Mouse (Mus musculus): ENCODE results near the gene Lhfpl2. TPM values are rescaled to one million over a fixed set of nuclear protein-coding genes. Genes with fewer than 3 reads are reported as not detected.

The Lhfpl2 gene
- polyA plus RNA-seq, 1 experiment: 15.5 TPM

GRCm38 (mm10) chr13:94122703-94123592, 65.4 kb downstream of the Lhfpl2 start:
- H3K36me3 ChIP-seq (ENCODE audit: control insufficient read depth, insufficient read depth): peaks cover 32% of the 10 kb centered on the region
- H3K79me2 ChIP-seq (ENCODE audit: control insufficient read depth, insufficient read depth): peaks cover 56% of the 10 kb centered on the region
- TF ChIP-seq CTCF (IDR thresholded peaks at IDR 0.05; ENCODE audit: control insufficient read depth, insufficient read depth, insufficient read length) (no peak), FOSL1 (IDR thresholded peaks at IDR 0.05; ENCODE audit: insufficient read depth, low read length, poor library complexity, severe bottlenecking) (no peak), MYOD1 (IDR thresholded peaks at IDR 0.05; ENCODE audit: control insufficient read depth, insufficient read length, low read depth) (no peak), CEBPB (IDR thresholded peaks at IDR 0.05; ENCODE audit: low read depth) (no peak), MAX (IDR thresholded peaks at IDR 0.05) (no peak), MYOG (IDR thresholded peaks at IDR 0.05; ENCODE audit: control insufficient read depth, extremely low read depth, insufficient read length) (no peak), USF1 (IDR thresholded peaks at IDR 0.05; ENCODE audit: low read depth) (no peak)
- H3ac ChIP-seq (ENCODE audit: control insufficient read depth, insufficient read length, low read depth): no peak overlapping the region
- H3K4me3 ChIP-seq (ENCODE audit: insufficient read depth, poor library complexity, severe bottlenecking): no peak overlapping the region
- H3K79me3 ChIP-seq (ENCODE audit: low read depth): peaks cover 22% of the 10 kb centered on the region
- no peaks in the 10 kb centered on the region for H3K27me3 ChIP-seq (ENCODE audit: control insufficient read depth, insufficient read depth, insufficient read length)

- H3K4me3 ChIP-seq (ENCODE audit: insufficient read depth, poor library complexity, severe bottlenecking): no peak overlapping the region
- peaks cover 9% of the 10 kb centered on the region for H3K36me3 ChIP-seq (ENCODE audit: control insufficient read depth, insufficient read depth)
- H3ac ChIP-seq (ENCODE audit: control insufficient read depth, insufficient read length, low read depth): no peak overlapping the region
- TF ChIP-seq MYOG (IDR thresholded peaks at IDR 0.05; ENCODE audit: control insufficient read depth, extremely low read depth, insufficient read length): no peak
- no peak for TF ChIP-seq FOSL1 (IDR thresholded peaks at IDR 0.05; ENCODE audit: insufficient read depth, low read length, poor library complexity, severe bottlenecking)
- no peak for TF ChIP-seq CTCF (IDR thresholded peaks at IDR 0.05; ENCODE audit: control insufficient read depth, insufficient read depth, insufficient read length)
- no peak for TF ChIP-seq MYOD1 (IDR thresholded peaks at IDR 0.05; ENCODE audit: control insufficient read depth, insufficient read length, low read depth)
- no peak for TF ChIP-seq CEBPB (IDR thresholded peaks at IDR 0.05; ENCODE audit: low read depth)
- TF ChIP-seq MAX (IDR thresholded peaks at IDR 0.05): no peak
- TF ChIP-seq USF1 (IDR thresholded peaks at IDR 0.05; ENCODE audit: low read depth): no peak
- no peaks in the 10 kb centered on the region for H3K27me3 ChIP-seq (ENCODE audit: control insufficient read depth, insufficient read depth, insufficient read length)
- H3K79me2 ChIP-seq (ENCODE audit: control insufficient read depth, insufficient read depth): peaks cover 75% of the 10 kb centered on the region
- peaks cover 20% of the 10 kb centered on the region for H3K79me3 ChIP-seq (ENCODE audit: low read depth)
Observed at GRCm38 (mm10) chr13:94130394-94130793, 72.8 kb downstream of the Lhfpl2 start.

- peaks cover 9% of the 10 kb centered on the region for H3K36me3 ChIP-seq (ENCODE audit: control insufficient read depth, insufficient read depth)
- peaks cover 19% of the 10 kb centered on the region for H3K79me3 ChIP-seq (ENCODE audit: low read depth)
- no peaks in the 10 kb centered on the region for H3K27me3 ChIP-seq (ENCODE audit: control insufficient read depth, insufficient read depth, insufficient read length)
- TF ChIP-seq MYOG (IDR thresholded peaks at IDR 0.05; ENCODE audit: control insufficient read depth, extremely low read depth, insufficient read length): no peak
- no peak for TF ChIP-seq MAX (IDR thresholded peaks at IDR 0.05)
- no peak for TF ChIP-seq CTCF (IDR thresholded peaks at IDR 0.05; ENCODE audit: control insufficient read depth, insufficient read depth, insufficient read length)
- TF ChIP-seq CEBPB (IDR thresholded peaks at IDR 0.05; ENCODE audit: low read depth): no peak
- no peak for TF ChIP-seq FOSL1 (IDR thresholded peaks at IDR 0.05; ENCODE audit: insufficient read depth, low read length, poor library complexity, severe bottlenecking)
- H3K4me3 ChIP-seq (ENCODE audit: insufficient read depth, poor library complexity, severe bottlenecking): no peak overlapping the region
- no peak overlapping the region for H3ac ChIP-seq (ENCODE audit: control insufficient read depth, insufficient read length, low read depth)
- peaks cover 75% of the 10 kb centered on the region for H3K79me2 ChIP-seq (ENCODE audit: control insufficient read depth, insufficient read depth)
Observed at GRCm38 (mm10) chr13:94131135-94131534, 73.5 kb downstream of the Lhfpl2 start.

DNA sequence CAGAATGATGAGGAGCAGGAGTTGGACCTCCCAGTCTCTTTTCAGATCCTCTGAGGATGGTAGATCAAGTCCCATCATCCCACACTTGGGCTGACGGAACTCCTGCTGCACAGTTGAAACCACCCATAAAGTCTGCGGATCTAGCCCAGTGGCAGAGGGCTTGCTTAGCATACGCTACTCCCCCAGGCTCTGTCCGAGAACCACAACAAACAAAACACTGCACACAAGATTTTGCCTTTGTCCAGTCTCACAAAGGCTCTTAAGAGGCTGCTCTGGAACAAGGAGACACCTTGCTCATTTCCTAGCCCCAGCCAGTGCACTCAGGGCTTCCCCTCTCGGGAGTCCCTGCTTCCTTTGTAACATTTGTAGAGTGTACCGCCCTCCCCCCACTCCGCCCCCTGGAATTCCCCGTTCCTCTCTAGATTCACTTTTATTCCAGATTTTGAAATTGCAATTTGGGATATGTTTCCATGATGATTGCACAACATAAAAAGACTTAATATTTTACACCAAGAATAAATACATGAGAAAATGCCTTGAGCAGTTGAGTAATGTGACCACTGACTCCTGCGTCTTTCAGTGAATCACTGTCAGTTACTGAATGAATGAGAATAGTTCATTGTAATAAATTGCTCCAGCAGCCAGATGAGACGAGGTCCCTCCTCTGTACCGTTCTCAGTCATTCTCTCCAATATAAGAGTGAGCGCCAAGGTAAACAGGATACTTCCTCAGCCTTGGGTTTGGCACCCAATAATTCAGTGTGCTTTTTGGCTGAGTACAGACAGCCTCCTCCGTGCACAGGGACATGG, 74.8 kb downstream of the Lhfpl2 start:
- Histone ChIP-seq H3K4me3 (ENCODE audit: insufficient read depth, poor library complexity, severe bottlenecking) (no peak overlapping the region), H3K79me2 (ENCODE audit: control insufficient read depth, insufficient read depth) (peaks cover 75% of the 10 kb centered on the region), H3K79me3 (ENCODE audit: low read depth) (peaks cover 18% of the 10 kb centered on the region), H3K36me3 (ENCODE audit: control insufficient read depth, insufficient read depth) (peaks cover 10% of the 10 kb centered on the region), H3K27me3 (ENCODE audit: control insufficient read depth, insufficient read depth, insufficient read length) (no peaks in the 10 kb centered on the region), H3ac (ENCODE audit: control insufficient read depth, insufficient read length, low read depth) (peak overlapping the region; percentile 31)
- TF ChIP-seq CEBPB (IDR thresholded peaks at IDR 0.05; ENCODE audit: low read depth) (peak; percentile 90), CTCF (IDR thresholded peaks at IDR 0.05; ENCODE audit: control insufficient read depth, insufficient read depth, insufficient read length) (no peak), USF1 (IDR thresholded peaks at IDR 0.05; ENCODE audit: low read depth) (no peak), FOSL1 (IDR thresholded peaks at IDR 0.05; ENCODE audit: insufficient read depth, low read length, poor library complexity, severe bottlenecking) (no peak)

GRCm38 (mm10) chr13:94134646-94135045, 77.0 kb downstream of the Lhfpl2 start:
- H3ac ChIP-seq (ENCODE audit: control insufficient read depth, insufficient read length, low read depth): no peak overlapping the region
- H3K79me2 ChIP-seq (ENCODE audit: control insufficient read depth, insufficient read depth): peaks cover 76% of the 10 kb centered on the region
- no peak overlapping the region for H3K4me3 ChIP-seq (ENCODE audit: insufficient read depth, poor library complexity, severe bottlenecking)
- H3K79me3 ChIP-seq (ENCODE audit: low read depth): peaks cover 15% of the 10 kb centered on the region
- H3K27me3 ChIP-seq (ENCODE audit: control insufficient read depth, insufficient read depth, insufficient read length): no peaks in the 10 kb centered on the region
- no peak for TF ChIP-seq MYOD1 (IDR thresholded peaks at IDR 0.05; ENCODE audit: control insufficient read depth, insufficient read length, low read depth)
- no peak for TF ChIP-seq USF1 (IDR thresholded peaks at IDR 0.05; ENCODE audit: low read depth)
- TF ChIP-seq CEBPB (IDR thresholded peaks at IDR 0.05; ENCODE audit: low read depth): no peak
- no peak for TF ChIP-seq MYOG (IDR thresholded peaks at IDR 0.05; ENCODE audit: control insufficient read depth, extremely low read depth, insufficient read length)
- TF ChIP-seq FOSL1 (IDR thresholded peaks at IDR 0.05; ENCODE audit: insufficient read depth, low read length, poor library complexity, severe bottlenecking): no peak
- TF ChIP-seq CTCF (IDR thresholded peaks at IDR 0.05; ENCODE audit: control insufficient read depth, insufficient read depth, insufficient read length): no peak
- no peak for TF ChIP-seq MAX (IDR thresholded peaks at IDR 0.05)
- H3K36me3 ChIP-seq (ENCODE audit: control insufficient read depth, insufficient read depth): peaks cover 20% of the 10 kb centered on the region
